Mouse (Mus musculus): ENCODE measurements around the gene Enpp4. TPM values are rescaled to one million over a fixed set of nuclear protein-coding genes. Genes with fewer than 3 reads are reported as not detected.

The Enpp4 gene
- 10 to 100 TPM; 10.2 to 12.9 TPM for total RNA-seq (2021)
- polyA plus RNA-seq (2012; rRNA removed), result 1.5 and 1.8 TPM in 2 replicates
- long read RNA-seq, full-length matches to known transcripts, result 7 of 8 reads
- long read RNA-seq, partial matches to known transcripts, result 0 of 8 reads
- long read RNA-seq, other reads (novel, unspliced or antisense), result 1 of 8 reads

GRCm38 (mm10) chr17:44105287-44106138, at the start of gene Enpp4:
Gene Enpp4 (minus strand): TSS chr17:44105809.
- peak; percentile 94 for DNase-seq

DNA sequence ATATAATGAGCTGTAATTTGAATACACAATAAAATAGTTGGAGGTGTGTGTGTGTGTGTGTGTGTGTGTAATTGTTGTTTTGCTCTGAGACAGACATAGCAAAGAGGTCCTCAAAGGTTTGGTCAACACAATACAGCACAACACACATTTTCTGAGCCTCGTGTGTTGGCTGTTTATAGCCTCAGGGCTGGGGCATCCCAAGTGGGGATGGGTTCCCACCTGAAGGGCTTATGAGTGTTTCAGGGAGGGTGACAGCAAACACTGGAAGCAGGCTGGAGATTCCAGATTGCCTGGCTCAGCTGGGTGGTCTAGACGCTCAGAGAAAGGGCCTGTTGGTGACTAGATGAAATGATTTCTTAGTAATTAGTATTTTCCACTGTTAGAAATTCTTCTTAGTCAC, 49.6 kb upstream of the Enpp4 start:
- DNase-seq, result no peak

- no peak for DNase-seq
These were observed 48.3 kb upstream of the Enpp4 start for GRCm38 (mm10) chr17:44153871-44154270.

GRCm38 (mm10) chr17:44151889-44152288, 46.3 kb upstream of the Enpp4 start:
- DNase-seq, result no peak

DNA sequence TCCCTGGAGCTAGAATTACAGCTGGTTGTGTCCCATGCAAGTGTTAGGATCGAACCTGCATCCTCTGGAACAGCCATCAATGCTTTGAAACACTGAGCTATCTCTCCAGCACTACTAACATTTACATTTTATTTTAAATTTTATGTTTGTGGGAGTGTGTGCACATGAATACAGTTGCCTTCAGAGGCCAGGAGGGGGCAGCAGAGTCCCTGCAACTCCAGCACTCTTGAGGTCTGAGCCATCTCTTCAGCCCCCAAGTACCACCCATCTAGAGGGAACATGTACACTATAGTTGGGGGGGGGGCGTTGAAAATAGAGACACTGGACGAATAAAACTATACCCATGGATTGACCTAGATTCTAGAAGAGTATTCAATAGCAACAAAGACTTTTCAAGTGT, 45.5 kb upstream of the Enpp4 start:
- DNase-seq, result peak; percentile 47

DNA sequence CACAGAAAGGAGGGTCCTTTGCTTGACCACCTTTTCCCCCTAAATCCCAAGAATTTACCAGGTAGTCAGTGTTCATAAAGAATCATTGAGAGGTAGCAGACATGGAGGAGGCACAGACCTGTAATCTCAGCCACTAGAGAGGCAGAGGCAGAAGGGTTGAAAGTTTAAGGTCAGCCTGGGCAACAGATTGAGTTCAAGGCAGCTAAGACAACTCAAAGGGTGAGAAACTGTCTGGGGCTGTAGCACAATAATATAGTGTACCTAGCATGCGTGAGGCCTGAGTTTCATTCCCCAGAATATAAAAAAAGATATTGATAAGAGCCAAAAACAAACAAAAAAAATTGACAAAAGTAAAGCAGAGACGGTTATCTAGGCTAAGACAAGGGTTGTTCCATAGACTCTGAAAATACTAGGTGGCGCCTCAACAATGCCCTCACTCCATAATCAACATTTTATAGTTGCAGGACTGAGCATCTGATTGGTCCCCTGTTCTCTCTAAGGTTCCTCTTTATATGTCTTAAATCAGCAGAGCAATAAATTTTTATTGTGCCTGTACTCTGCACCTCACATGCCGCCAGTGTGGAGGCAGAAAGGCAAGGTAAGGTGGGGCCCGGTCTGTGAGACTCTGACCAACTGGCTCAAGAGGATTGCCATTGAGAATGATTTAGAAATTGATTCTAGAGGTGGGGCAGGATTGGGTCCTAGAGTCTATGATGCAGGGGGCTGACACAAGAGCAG, 42.7 kb upstream of the Enpp4 start:
- DNase-seq, result no peak

DNA sequence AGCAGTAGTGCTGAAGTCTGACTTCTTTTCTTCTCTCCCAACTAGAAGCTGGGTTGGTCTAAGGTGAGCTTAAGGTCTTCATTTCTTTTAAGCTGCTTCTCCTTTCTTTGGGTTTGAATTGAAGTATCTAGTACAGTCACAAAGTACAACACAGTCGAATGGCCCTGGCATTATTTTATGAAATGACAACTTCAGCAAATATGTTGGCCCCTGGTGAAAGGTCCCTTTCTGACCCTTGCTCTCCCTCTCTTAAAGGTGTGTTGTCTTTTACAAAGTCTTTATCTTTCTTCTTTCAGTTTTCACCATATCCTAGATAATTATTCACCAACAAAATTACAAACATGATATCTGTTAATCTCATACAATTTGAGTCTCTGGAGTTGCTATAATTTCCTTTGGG, 40.2 kb upstream of the Enpp4 start:
- DNase-seq, result no peak

- DNase-seq, result no peak
These were observed 31.4 kb upstream of the Enpp4 start for GRCm38 (mm10) chr17:44136863-44137640.

DNA sequence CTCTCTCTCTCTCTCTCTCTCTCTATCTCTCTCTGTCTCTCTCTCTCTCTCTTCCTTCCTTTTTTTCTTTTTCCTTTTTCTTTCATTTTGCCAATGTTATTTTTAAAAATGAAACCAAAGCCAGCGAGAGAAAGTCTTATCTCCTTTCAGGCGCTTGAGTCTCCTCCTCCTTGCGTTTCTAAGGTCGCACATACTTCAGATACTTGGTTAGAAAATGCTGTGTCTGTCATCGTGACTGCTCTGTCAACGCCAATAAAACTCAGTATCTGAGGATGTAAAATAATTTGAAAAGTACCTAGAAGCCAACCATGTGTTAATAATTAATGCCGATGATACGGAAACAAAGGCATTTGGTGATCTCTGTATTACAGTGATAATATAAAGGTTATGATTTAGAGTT, 30.4 kb upstream of the Enpp4 start:
- no peak for DNase-seq

GRCm38 (mm10) chr17:44134545-44134944, 28.9 kb upstream of the Enpp4 start:
- DNase-seq, result no peak

DNA sequence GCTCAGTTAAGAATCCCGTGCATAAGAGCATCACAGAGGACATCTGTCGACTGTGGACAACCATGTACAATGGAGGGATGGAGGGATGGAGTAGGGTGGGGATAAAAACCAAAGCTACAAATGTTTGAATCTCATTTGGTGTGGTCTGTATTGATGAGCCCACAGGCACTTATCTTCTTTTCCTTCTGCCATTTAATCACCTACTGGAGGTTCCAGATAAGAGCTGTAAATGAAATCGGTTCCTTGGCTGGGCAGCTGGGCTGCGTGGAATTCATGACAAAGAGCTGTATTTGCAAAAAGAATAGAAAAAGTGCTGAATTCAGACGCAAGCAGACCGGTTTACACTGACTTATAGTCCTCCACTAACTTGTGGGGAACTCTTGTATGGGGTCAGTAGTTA, 28.5 kb upstream of the Enpp4 start:
- no peak for DNase-seq

DNA sequence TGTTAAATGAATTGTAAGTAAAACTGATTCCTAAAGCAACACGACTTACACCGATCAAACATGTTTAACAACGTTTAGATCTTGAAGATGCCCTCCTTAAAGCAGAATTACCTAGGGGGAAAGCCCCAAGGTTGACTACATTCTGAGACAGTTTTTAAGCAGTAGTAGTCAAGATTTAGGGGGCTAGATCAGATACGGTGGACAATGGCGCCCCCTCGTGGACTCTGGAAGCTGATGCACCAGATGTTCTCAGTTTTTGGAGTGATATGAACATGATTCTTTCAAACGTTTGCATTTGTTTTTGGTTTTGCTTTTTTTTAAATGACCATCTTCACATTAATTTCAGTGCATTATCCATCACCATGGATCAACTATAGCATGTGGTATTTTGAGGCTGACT, 24.8 kb upstream of the Enpp4 start:
- DNase-seq, result peak; percentile 66

DNA sequence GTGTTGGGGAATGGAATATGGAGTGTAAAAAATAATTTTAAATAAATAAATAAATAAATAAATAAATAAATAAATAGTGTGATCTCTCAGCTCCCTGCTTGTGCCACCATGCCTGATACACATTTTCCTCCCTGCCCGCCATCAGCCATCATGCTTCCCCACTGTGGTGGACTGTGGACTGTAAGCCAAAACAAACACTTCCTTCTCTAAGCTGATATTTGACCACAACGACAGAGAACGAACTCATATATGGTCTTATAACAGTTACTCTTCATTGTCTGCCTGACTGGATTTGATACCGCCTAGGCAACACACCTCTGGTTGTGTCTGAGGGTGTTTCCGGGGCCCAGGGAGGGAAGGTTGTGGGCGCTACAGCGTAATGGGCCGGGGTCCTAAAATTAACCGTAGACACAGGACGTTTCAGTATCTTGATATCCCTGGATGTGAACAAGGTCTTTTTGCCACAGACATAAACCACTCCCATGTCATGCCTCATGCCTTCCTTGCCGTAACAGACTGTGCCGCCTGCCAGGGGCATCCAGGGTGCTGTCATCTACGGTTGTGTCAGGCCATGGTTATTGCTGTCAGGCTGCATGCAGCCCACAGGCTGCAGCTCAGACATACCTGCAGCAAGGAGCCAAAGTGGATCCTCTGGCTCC, 23.6 kb upstream of the Enpp4 start:
- no peak for DNase-seq

DNA sequence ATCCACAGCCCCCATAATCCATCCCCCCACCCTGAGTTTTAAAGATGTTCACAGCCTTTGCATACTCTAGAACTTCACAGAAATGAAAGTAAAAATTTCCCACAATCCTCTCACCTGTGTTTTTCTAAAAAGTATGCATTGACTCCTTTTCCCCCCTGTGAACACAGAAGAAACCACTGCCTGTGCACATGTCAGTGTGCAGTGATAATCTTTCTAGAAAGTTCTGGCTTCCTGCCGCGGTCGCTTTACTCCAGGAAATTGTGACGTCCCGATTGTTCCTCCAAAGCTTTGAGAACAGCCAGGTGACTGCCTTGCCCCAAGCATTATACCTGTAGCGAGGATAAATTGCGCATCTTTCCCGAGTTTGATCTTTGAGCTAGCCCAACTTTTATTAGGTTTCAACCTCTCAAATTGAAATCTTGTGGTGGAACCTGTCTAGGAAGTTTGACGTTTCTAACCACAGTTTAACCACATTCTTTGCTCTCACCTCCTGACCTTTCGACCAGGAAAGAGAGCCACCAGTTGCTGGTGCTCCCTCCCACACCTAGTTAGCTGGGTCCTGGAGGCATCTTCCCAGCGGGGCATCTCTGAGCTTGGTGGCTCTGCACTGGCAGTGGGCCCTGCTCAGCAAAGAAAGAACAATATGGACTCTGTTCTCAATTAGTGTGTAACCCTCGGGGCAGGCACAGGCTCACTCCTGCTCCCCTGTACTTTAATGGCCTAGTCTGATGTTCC, 15.9 kb upstream of the Enpp4 start:
- no peak for DNase-seq

- no peak for DNase-seq
These were observed 12.6 kb upstream of the Enpp4 start for GRCm38 (mm10) chr17:44118231-44118630.

- DNase-seq, result no peak
These were observed 12.1 kb upstream of the Enpp4 start for GRCm38 (mm10) chr17:44117721-44118120.

- no peak for DNase-seq
These were observed 11.0 kb upstream of the Enpp4 start for GRCm38 (mm10) chr17:44116584-44116983.

GRCm38 (mm10) chr17:44108331-44108730, 2.7 kb upstream of the Enpp4 start:
- DNase-seq, result no peak

GRCm38 (mm10) chr17:44101961-44102360, 3.6 kb downstream of the Enpp4 start:
- DNase-seq, result no peak

- DNase-seq, result peak; percentile 8
These were observed 4.7 kb downstream of the Enpp4 start for GRCm38 (mm10) chr17:44100906-44101305.

DNA sequence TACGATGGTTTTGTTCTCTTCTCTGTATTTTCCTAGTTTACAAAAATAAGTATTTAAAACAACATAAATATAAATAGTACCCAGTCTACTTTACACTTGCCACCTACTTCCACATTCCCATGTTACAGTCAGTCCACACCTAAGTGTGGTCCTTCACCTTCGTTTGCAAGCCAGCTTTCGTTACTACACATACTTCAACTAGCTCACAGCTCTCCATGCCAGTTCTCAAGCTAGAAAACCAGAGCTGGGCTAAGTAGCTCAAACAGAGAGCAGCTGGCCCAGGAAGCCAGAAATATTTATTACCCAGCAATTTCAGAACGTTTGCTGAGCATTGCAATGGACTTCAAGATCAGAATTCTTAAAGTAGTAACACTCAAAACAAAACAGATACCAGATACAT, 5.1 kb downstream of the Enpp4 start:
- no peak for DNase-seq
